Mouse (Mus musculus): ENCODE data around the gene Coro2b. TPM values are rescaled to one million over a fixed set of nuclear protein-coding genes. Genes with fewer than 3 reads are reported as not detected.

Coro2b gene
- polyA plus RNA-seq, 1 experiment from 2014 or later: 9.0 TPM

GRCm38 (mm10) chr9:62558058-62558457 is 21.2 kb upstream of the Coro2b start:
- H3K27ac ChIP-seq (ENCODE audit: low read depth): no peak overlapping the region
- no peak overlapping the region for H3K4me2 ChIP-seq (ENCODE audit: low read length)
- no peak for ATAC-seq (replicated peaks; ENCODE audit: low FRiP score, low TSS enrichment, low read depth)
- 87% methylated on average over 8 of the region's 8 CpGs for WGBS
- H3K4me1 ChIP-seq (replicated peaks; ENCODE audit: control insufficient read depth, insufficient read depth, low read length): no peaks in the 10 kb centered on the region
- H3K4me3 ChIP-seq (ENCODE audit: low read depth, low read length): no peak overlapping the region
- H3K9me3 ChIP-seq (ENCODE audit: control insufficient read depth, low read length): no peaks in the 10 kb centered on the region
- no peaks in the 10 kb centered on the region for H3K36me3 ChIP-seq (ENCODE audit: control insufficient read depth, insufficient read depth, low read length)
- H3K27me3 ChIP-seq (replicated peaks; ENCODE audit: control insufficient read depth, insufficient read depth, low read length): no peaks in the 10 kb centered on the region
- DNase-seq (ENCODE audit: low spot score): no peak
- no peak overlapping the region for H3K9ac ChIP-seq (ENCODE audit: low read length)

DNA sequence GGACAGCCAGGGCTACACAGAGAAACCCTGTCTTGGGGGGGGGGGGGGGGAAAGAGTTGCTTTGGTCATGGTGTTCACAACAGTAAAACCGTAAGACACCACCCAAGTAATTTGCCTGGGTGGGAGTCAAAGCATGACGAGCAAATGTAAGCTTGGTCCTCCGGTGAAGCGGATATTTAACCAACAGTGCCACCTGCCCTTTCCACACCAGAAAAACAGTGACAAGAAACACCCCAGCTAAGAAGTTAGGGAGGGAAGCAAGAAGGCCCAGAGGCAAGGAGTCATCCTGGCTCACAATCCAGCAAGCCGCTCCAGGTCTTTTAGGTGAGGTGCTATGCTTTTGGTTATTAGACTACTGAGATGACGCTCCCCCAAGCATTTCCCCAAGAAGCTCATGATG is 19.9 kb upstream of the Coro2b start:
- ATAC-seq (replicated peaks; ENCODE audit: low FRiP score, low TSS enrichment, low read depth): no peak
- 91% methylated on average over 6 of the region's 6 CpGs for WGBS
- no peak overlapping the region for H3K4me3 ChIP-seq (ENCODE audit: low read depth, low read length)

GRCm38 (mm10) chr9:62555258-62555856 is 18.5 kb upstream of the Coro2b start:
- 65% methylated on average over 5 of the region's 5 CpGs for WGBS
- no peak overlapping the region for H3K4me2 ChIP-seq (ENCODE audit: low read length)
- DNase-seq (ENCODE audit: low spot score): peak; percentile 74
- H3K27me3 ChIP-seq (replicated peaks; ENCODE audit: control insufficient read depth, insufficient read depth, low read length): no peaks in the 10 kb centered on the region
- H3K27ac ChIP-seq (ENCODE audit: low read depth): no peak overlapping the region
- no peaks in the 10 kb centered on the region for H3K9me3 ChIP-seq (ENCODE audit: control insufficient read depth, low read length)
- H3K4me3 ChIP-seq (ENCODE audit: low read depth, low read length): no peak overlapping the region
- no peak overlapping the region for H3K9ac ChIP-seq (ENCODE audit: low read length)
- H3K4me1 ChIP-seq (replicated peaks; ENCODE audit: control insufficient read depth, insufficient read depth, low read length): no peaks in the 10 kb centered on the region
- no peak for ATAC-seq (replicated peaks; ENCODE audit: low FRiP score, low TSS enrichment, low read depth)
- H3K36me3 ChIP-seq (ENCODE audit: control insufficient read depth, insufficient read depth, low read length): no peaks in the 10 kb centered on the region

More for the DNA sequence above, 19.9 kb upstream of the Coro2b start:
- Histone ChIP-seq H3K27ac (ENCODE audit: low read depth) (no peak overlapping the region), H3K36me3 (ENCODE audit: control insufficient read depth, insufficient read depth, low read length) (no peaks in the 10 kb centered on the region), H3K9ac (ENCODE audit: low read length) (no peak overlapping the region), H3K4me2 (ENCODE audit: low read length) (no peak overlapping the region), H3K9me3 (ENCODE audit: control insufficient read depth, low read length) (no peaks in the 10 kb centered on the region), H3K27me3 (replicated peaks; ENCODE audit: control insufficient read depth, insufficient read depth, low read length) (no peaks in the 10 kb centered on the region), H3K4me1 (replicated peaks; ENCODE audit: control insufficient read depth, insufficient read depth, low read length) (no peaks in the 10 kb centered on the region)
- no peak for DNase-seq (ENCODE audit: low spot score)

DNA sequence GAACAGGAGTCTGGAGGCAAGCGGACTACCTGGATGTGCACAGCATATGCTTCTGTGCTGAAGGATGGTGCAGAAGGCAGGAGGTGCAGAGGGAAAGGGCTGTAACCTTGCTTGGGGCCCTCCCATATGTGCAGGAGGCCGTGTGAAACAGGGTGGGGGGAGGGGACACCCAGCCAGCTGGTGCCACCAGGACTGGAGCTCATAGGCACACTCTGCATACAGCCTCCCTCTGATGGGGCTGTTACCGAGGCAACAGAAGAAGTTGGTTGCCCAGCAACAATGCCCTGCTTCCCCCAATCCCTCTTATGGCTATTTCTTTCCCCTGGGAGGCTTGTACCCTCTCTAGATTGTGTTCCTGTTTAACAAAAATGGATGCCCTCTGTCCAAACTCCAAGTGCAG is 17.8 kb upstream of the Coro2b start:
- no peaks in the 10 kb centered on the region for H3K4me1 ChIP-seq (replicated peaks; ENCODE audit: control insufficient read depth, insufficient read depth, low read length)
- DNase-seq (ENCODE audit: low spot score): no peak
- H3K9me3 ChIP-seq (ENCODE audit: control insufficient read depth, low read length): no peaks in the 10 kb centered on the region

DNA sequence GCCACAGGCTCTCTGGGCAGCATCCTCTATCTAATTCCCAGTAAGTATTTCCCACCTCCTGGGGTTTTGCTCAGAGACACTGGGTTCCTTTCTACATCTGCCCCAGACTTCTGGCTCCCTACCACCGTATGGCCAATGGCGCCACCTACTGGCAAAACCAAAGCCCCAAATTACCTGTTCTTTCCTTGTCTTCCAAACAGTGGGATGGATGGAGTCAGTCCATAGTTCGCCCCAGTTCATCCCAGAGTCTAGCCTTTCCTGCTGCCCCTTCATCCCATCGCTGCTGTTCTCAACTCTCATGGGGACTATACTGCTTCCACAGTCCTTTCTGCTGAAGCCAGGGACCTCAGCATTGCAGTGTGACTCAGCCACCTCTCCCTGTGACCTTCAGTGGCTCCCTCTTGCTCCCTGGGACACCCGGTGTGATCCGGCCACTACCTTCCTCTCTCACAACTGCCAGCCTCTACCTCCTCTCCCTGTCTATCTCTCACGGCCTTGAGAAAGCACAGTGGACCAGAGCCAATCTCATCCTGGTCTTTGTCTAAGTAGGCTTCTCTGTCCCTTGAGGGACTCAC is 16.6 kb upstream of the Coro2b start:
- Histone ChIP-seq H3K27me3 (replicated peaks; ENCODE audit: control insufficient read depth, insufficient read depth, low read length) (no peaks in the 10 kb centered on the region), H3K4me3 (ENCODE audit: low read depth, low read length) (no peak overlapping the region), H3K4me1 (replicated peaks; ENCODE audit: control insufficient read depth, insufficient read depth, low read length) (no peaks in the 10 kb centered on the region), H3K27ac (ENCODE audit: low read depth) (no peak overlapping the region), H3K36me3 (ENCODE audit: control insufficient read depth, insufficient read depth, low read length) (no peaks in the 10 kb centered on the region), H3K9me3 (ENCODE audit: control insufficient read depth, low read length) (no peaks in the 10 kb centered on the region), H3K4me2 (ENCODE audit: low read length) (no peak overlapping the region), H3K9ac (ENCODE audit: low read length) (no peak overlapping the region)
- 36% methylated on average over 7 of the region's 7 CpGs for WGBS
- peak; percentile 83 for DNase-seq (ENCODE audit: low spot score)
- no peak for ATAC-seq (replicated peaks; ENCODE audit: low FRiP score, low TSS enrichment, low read depth)

More for the DNA sequence above, 17.8 kb upstream of the Coro2b start:
- Histone ChIP-seq H3K9ac (ENCODE audit: low read length) (no peak overlapping the region), H3K4me2 (ENCODE audit: low read length) (no peak overlapping the region), H3K27me3 (replicated peaks; ENCODE audit: control insufficient read depth, insufficient read depth, low read length) (no peaks in the 10 kb centered on the region), H3K36me3 (ENCODE audit: control insufficient read depth, insufficient read depth, low read length) (no peaks in the 10 kb centered on the region), H3K27ac (ENCODE audit: low read depth) (no peak overlapping the region), H3K4me3 (ENCODE audit: low read depth, low read length) (no peak overlapping the region)
- 59% methylated on average over 3 of the region's 3 CpGs for WGBS
- no peak for ATAC-seq (replicated peaks; ENCODE audit: low FRiP score, low TSS enrichment, low read depth)

- H3K9ac ChIP-seq (ENCODE audit: low read length): no peak overlapping the region
- H3K27ac ChIP-seq (ENCODE audit: low read depth): no peak overlapping the region
- no peaks in the 10 kb centered on the region for H3K4me1 ChIP-seq (replicated peaks; ENCODE audit: control insufficient read depth, insufficient read depth, low read length)
- H3K4me3 ChIP-seq (ENCODE audit: low read depth, low read length): no peak overlapping the region
- no peak overlapping the region for H3K4me2 ChIP-seq (ENCODE audit: low read length)
- H3K27me3 ChIP-seq (replicated peaks; ENCODE audit: control insufficient read depth, insufficient read depth, low read length): no peaks in the 10 kb centered on the region
- no peaks in the 10 kb centered on the region for H3K36me3 ChIP-seq (ENCODE audit: control insufficient read depth, insufficient read depth, low read length)
- 84% methylated on average over 3 of the region's 3 CpGs for WGBS
- ATAC-seq (replicated peaks; ENCODE audit: low FRiP score, low TSS enrichment, low read depth): no peak
- no peaks in the 10 kb centered on the region for H3K9me3 ChIP-seq (ENCODE audit: control insufficient read depth, low read length)
- DNase-seq (ENCODE audit: low spot score): no peak
Observed at GRCm38 (mm10) chr9:62551531-62551930, 14.7 kb upstream of the Coro2b start.

GRCm38 (mm10) chr9:62550661-62551093 is 13.8 kb upstream of the Coro2b start:
- no peaks in the 10 kb centered on the region for H3K36me3 ChIP-seq (ENCODE audit: control insufficient read depth, insufficient read depth, low read length)
- H3K27ac ChIP-seq (ENCODE audit: low read depth): no peak overlapping the region
- 47% methylated on average over 11 of the region's 11 CpGs for WGBS
- no peaks in the 10 kb centered on the region for H3K9me3 ChIP-seq (ENCODE audit: control insufficient read depth, low read length)
- no peak overlapping the region for H3K4me3 ChIP-seq (ENCODE audit: low read depth, low read length)
- no peaks in the 10 kb centered on the region for H3K27me3 ChIP-seq (replicated peaks; ENCODE audit: control insufficient read depth, insufficient read depth, low read length)
- H3K4me1 ChIP-seq (replicated peaks; ENCODE audit: control insufficient read depth, insufficient read depth, low read length): no peaks in the 10 kb centered on the region
- DNase-seq (ENCODE audit: low spot score) (peak; percentile 77), ATAC-seq (replicated peaks; ENCODE audit: low FRiP score, low TSS enrichment, low read depth) (peak; percentile 47)
- H3K4me2 ChIP-seq (ENCODE audit: low read length): no peak overlapping the region
- H3K9ac ChIP-seq (ENCODE audit: low read length): no peak overlapping the region

GRCm38 (mm10) chr9:62549809-62550208 is 13.0 kb upstream of the Coro2b start:
- H3K36me3 ChIP-seq (ENCODE audit: control insufficient read depth, insufficient read depth, low read length): no peaks in the 10 kb centered on the region
- H3K4me3 ChIP-seq (ENCODE audit: low read depth, low read length): no peak overlapping the region
- H3K27ac ChIP-seq (ENCODE audit: low read depth): no peak overlapping the region
- peak; percentile 36 for ATAC-seq (replicated peaks; ENCODE audit: low FRiP score, low TSS enrichment, low read depth)
- no peak overlapping the region for H3K4me2 ChIP-seq (ENCODE audit: low read length)
- WGBS: 3% methylated on average over 8 of the region's 8 CpGs
- H3K27me3 ChIP-seq (replicated peaks; ENCODE audit: control insufficient read depth, insufficient read depth, low read length): no peaks in the 10 kb centered on the region
- H3K4me1 ChIP-seq (replicated peaks; ENCODE audit: control insufficient read depth, insufficient read depth, low read length): no peaks in the 10 kb centered on the region
- H3K9ac ChIP-seq (ENCODE audit: low read length): no peak overlapping the region
- peak; percentile 98 for DNase-seq (ENCODE audit: low spot score)
- H3K9me3 ChIP-seq (ENCODE audit: control insufficient read depth, low read length): no peaks in the 10 kb centered on the region

DNA sequence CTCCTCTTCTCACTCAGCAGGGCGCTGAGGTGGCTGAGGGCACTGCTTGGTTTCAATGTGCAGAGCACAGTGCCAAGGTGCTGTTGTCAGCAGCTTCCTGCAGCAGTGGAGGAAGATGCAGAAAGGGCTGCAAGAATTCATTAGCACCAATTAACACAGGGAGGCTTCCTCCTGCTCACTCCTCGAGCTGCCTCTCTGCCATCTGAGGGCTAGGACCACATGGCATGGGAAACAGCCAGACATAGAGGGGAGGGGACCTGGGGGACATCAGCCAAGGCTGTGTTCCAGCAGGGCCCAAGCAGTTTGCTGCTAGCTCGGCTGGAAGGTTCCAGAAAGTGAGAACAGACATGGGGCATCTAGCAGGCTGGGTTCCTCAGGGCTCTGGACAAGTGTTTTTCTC is 10.6 kb upstream of the Coro2b start:
- no peak overlapping the region for H3K9ac ChIP-seq (ENCODE audit: low read length)
- DNase-seq (ENCODE audit: low spot score) (no peak), ATAC-seq (replicated peaks; ENCODE audit: low FRiP score, low TSS enrichment, low read depth) (no peak)
- H3K36me3 ChIP-seq (ENCODE audit: control insufficient read depth, insufficient read depth, low read length): no peaks in the 10 kb centered on the region
- H3K27ac ChIP-seq (ENCODE audit: low read depth): no peak overlapping the region
- no peaks in the 10 kb centered on the region; the same call in 1 of the 2 replicates for H3K4me1 ChIP-seq (replicated peaks; ENCODE audit: control insufficient read depth, insufficient read depth, low read length)
- no peaks in the 10 kb centered on the region for H3K9me3 ChIP-seq (ENCODE audit: control insufficient read depth, low read length)
- no peak overlapping the region for H3K4me2 ChIP-seq (ENCODE audit: low read length)
- H3K27me3 ChIP-seq (replicated peaks; ENCODE audit: control insufficient read depth, insufficient read depth, low read length): no peaks in the 10 kb centered on the region; the same call in 1 of the 2 replicates
- no peak overlapping the region for H3K4me3 ChIP-seq (ENCODE audit: low read depth, low read length)
- 67% methylated on average over 3 of the region's 3 CpGs for WGBS

All from intestine, embryonic 14.5 days (tissue).